Mouse (Mus musculus): ENCODE results near the gene Angpt4. TPM values are rescaled to one million over a fixed set of nuclear protein-coding genes. Genes with fewer than 3 reads are reported as not detected.
A peak's percentile ranks its signal among the peaks of the same experiment; 100 is the strongest.

The Angpt4 gene
- polyA plus RNA-seq, 1 experiment from 2014 or later = 0.26 TPM

GRCm38 (mm10) chr2:151916061-151916831 is 5.2 kb downstream of the Angpt4 start:
- WGBS = 66% methylated on average over 13 of the region's 13 CpGs
- Histone ChIP-seq H3K4me3 (no peak overlapping the region), H3K27me3 (no peaks in the 10 kb centered on the region), H3K9ac (no peak overlapping the region), H3K36me3 (no peaks in the 10 kb centered on the region), H3K27ac (replicated peaks) (no peak overlapping the region), H3K4me1 (replicated peaks) (peaks cover 3% of the 10 kb centered on the region; the same call in 1 of the 2 replicates), H3K4me2 (no peak overlapping the region), H3K9me3 (no peaks in the 10 kb centered on the region)
- 0 out of 2 replicates have a peak, but pooled peaks have one; percentile 12 for ATAC-seq (ENCODE audit: low FRiP score, low read depth)

GRCm38 (mm10) chr2:151919140-151919539 is 8.1 kb downstream of the Angpt4 start:
- no peak overlapping the region for H3K27ac ChIP-seq (replicated peaks)
- no peak overlapping the region for H3K9ac ChIP-seq
- H3K4me3 ChIP-seq = no peak overlapping the region
- ATAC-seq (ENCODE audit: low FRiP score, low read depth) = no peak
- H3K4me2 ChIP-seq = no peak overlapping the region
- no peaks in the 10 kb centered on the region for H3K27me3 ChIP-seq
- no peaks in the 10 kb centered on the region for H3K9me3 ChIP-seq
- peaks cover 3% of the 10 kb centered on the region; the same call in 1 of the 2 replicates for H3K4me1 ChIP-seq (replicated peaks)
- no peaks in the 10 kb centered on the region for H3K36me3 ChIP-seq
- 84% methylated on average over 9 of the region's 9 CpGs for WGBS

- Histone ChIP-seq H3K9ac (no peak overlapping the region), H3K36me3 (no peaks in the 10 kb centered on the region), H3K27ac (replicated peaks) (no peak overlapping the region), H3K27me3 (no peaks in the 10 kb centered on the region), H3K4me2 (no peak overlapping the region), H3K4me1 (replicated peaks) (peaks cover 6% of the 10 kb centered on the region; the same call in 1 of the 2 replicates), H3K4me3 (no peak overlapping the region), H3K9me3 (no peaks in the 10 kb centered on the region)
- ATAC-seq (ENCODE audit: low FRiP score, low read depth) = no peak
- WGBS = 53% methylated on average over 8 of the region's 8 CpGs
Observed at GRCm38 (mm10) chr2:151921068-151921467, 10.1 kb downstream of the Angpt4 start.

- peaks cover 5% of the 10 kb centered on the region; the same call in 1 of the 2 replicates for H3K4me1 ChIP-seq (replicated peaks)
- WGBS = 76% methylated on average over 4 of the region's 4 CpGs
Observed at GRCm38 (mm10) chr2:151921596-151921995, 10.6 kb downstream of the Angpt4 start.

GRCm38 (mm10) chr2:151924276-151924675 is 13.3 kb downstream of the Angpt4 start:
- Histone ChIP-seq H3K9ac (no peak overlapping the region), H3K27me3 (no peaks in the 10 kb centered on the region), H3K27ac (replicated peaks) (no peak overlapping the region), H3K4me1 (replicated peaks) (peaks cover 5% of the 10 kb centered on the region; the same call in 1 of the 2 replicates), H3K9me3 (no peaks in the 10 kb centered on the region), H3K4me3 (no peak overlapping the region), H3K36me3 (no peaks in the 10 kb centered on the region), H3K4me2 (no peak overlapping the region)
- ATAC-seq (ENCODE audit: low FRiP score, low read depth) = no peak
- WGBS = 68% methylated on average over 7 of the region's 7 CpGs

More at GRCm38 (mm10) chr2:151921596-151921995, 10.6 kb downstream of the Angpt4 start:
- Histone ChIP-seq H3K4me2 (no peak overlapping the region), H3K9ac (no peak overlapping the region), H3K36me3 (no peaks in the 10 kb centered on the region), H3K4me3 (no peak overlapping the region), H3K9me3 (no peaks in the 10 kb centered on the region), H3K27me3 (no peaks in the 10 kb centered on the region), H3K27ac (replicated peaks) (no peak overlapping the region)
- no peak for ATAC-seq (ENCODE audit: low FRiP score, low read depth)

GRCm38 (mm10) chr2:151925715-151926114 is 14.7 kb downstream of the Angpt4 start:
- Histone ChIP-seq H3K4me2 (no peak overlapping the region), H3K36me3 (no peaks in the 10 kb centered on the region), H3K27me3 (no peaks in the 10 kb centered on the region), H3K9me3 (no peaks in the 10 kb centered on the region), H3K27ac (replicated peaks) (no peak overlapping the region), H3K4me1 (replicated peaks) (peaks cover 5% of the 10 kb centered on the region; the same call in 1 of the 2 replicates), H3K4me3 (no peak overlapping the region), H3K9ac (no peak overlapping the region)
- 59% methylated on average over 4 of the region's 4 CpGs for WGBS
- 0 out of 2 replicates have a peak, but pooled peaks have one; percentile 55 for ATAC-seq (ENCODE audit: low FRiP score, low read depth)

- WGBS = 93% methylated on average over 11 of the region's 11 CpGs
- ATAC-seq (ENCODE audit: low FRiP score, low read depth) = no peak
- Histone ChIP-seq H3K27ac (replicated peaks) (no peak overlapping the region), H3K9me3 (no peaks in the 10 kb centered on the region), H3K36me3 (no peaks in the 10 kb centered on the region), H3K4me1 (replicated peaks) (peaks cover 5% of the 10 kb centered on the region; the same call in 1 of the 2 replicates), H3K9ac (no peak overlapping the region), H3K4me2 (no peak overlapping the region), H3K27me3 (no peaks in the 10 kb centered on the region), H3K4me3 (no peak overlapping the region)
Observed at GRCm38 (mm10) chr2:151927103-151927502, 16.1 kb downstream of the Angpt4 start.

GRCm38 (mm10) chr2:151930389-151931074 is 19.5 kb downstream of the Angpt4 start:
- peak; percentile 35; the same call in 1 of the 2 replicates for ATAC-seq (ENCODE audit: low FRiP score, low read depth)
- Histone ChIP-seq H3K27ac (replicated peaks) (no peak overlapping the region), H3K36me3 (no peaks in the 10 kb centered on the region), H3K4me1 (replicated peaks) (peaks cover under 1% of the 10 kb centered on the region; the same call in 1 of the 2 replicates), H3K9ac (no peak overlapping the region), H3K4me3 (no peak overlapping the region), H3K9me3 (no peaks in the 10 kb centered on the region), H3K4me2 (no peak overlapping the region), H3K27me3 (no peaks in the 10 kb centered on the region)
- 33% methylated on average over 7 of the region's 7 CpGs for WGBS

- no peak overlapping the region for H3K9ac ChIP-seq
- H3K27ac ChIP-seq (replicated peaks) = no peak overlapping the region; the same call in 1 of the 2 replicates
- no peak for ATAC-seq (ENCODE audit: low FRiP score, low read depth)
Observed at GRCm38 (mm10) chr2:151937893-151938292, 26.9 kb downstream of the Angpt4 start.

GRCm38 (mm10) chr2:151938780-151939200 is 27.8 kb downstream of the Angpt4 start:
- Histone ChIP-seq H3K36me3 (no peaks in the 10 kb centered on the region), H3K27me3 (no peaks in the 10 kb centered on the region), H3K9me3 (no peaks in the 10 kb centered on the region), H3K4me3 (no peak overlapping the region), H3K4me1 (replicated peaks) (peaks cover 11% of the 10 kb centered on the region), H3K9ac (no peak overlapping the region), H3K27ac (replicated peaks) (no peak overlapping the region), H3K4me2 (no peak overlapping the region)
- 63% methylated on average over 11 of the region's 11 CpGs for WGBS
- no peak; the same call in 1 of the 2 replicates for ATAC-seq (ENCODE audit: low FRiP score, low read depth)

More at GRCm38 (mm10) chr2:151937893-151938292, 26.9 kb downstream of the Angpt4 start:
- H3K9me3 ChIP-seq = no peaks in the 10 kb centered on the region
- H3K36me3 ChIP-seq = no peaks in the 10 kb centered on the region
- peaks cover 11% of the 10 kb centered on the region for H3K4me1 ChIP-seq (replicated peaks)
- H3K4me3 ChIP-seq = no peak overlapping the region
- 34% methylated on average over 3 of the region's 3 CpGs for WGBS
- H3K27me3 ChIP-seq = no peaks in the 10 kb centered on the region
- H3K4me2 ChIP-seq = no peak overlapping the region

- H3K4me3 ChIP-seq = no peak overlapping the region
- 82% methylated on average over 5 of the region's 5 CpGs for WGBS
- H3K9me3 ChIP-seq = no peaks in the 10 kb centered on the region
- no peaks in the 10 kb centered on the region for H3K27me3 ChIP-seq
- H3K4me1 ChIP-seq (replicated peaks) = peaks cover 11% of the 10 kb centered on the region
- no peak overlapping the region for H3K27ac ChIP-seq (replicated peaks)
- no peak overlapping the region for H3K9ac ChIP-seq
- no peaks in the 10 kb centered on the region for H3K36me3 ChIP-seq
- no peak for ATAC-seq (ENCODE audit: low FRiP score, low read depth)
- no peak overlapping the region for H3K4me2 ChIP-seq
Observed at GRCm38 (mm10) chr2:151939651-151940420, 28.8 kb downstream of the Angpt4 start.

Data from hindbrain, embryonic 15.5 days (tissue).